Mouse (Mus musculus) heart, embryonic 16.5 days (tissue): ENCODE results near the gene Sez6l2. TPM values are rescaled to one million over a fixed set of nuclear protein-coding genes. Genes with fewer than 3 reads are reported as not detected.

ENCODE experiments used
- ATAC-seq: fragments of 200-750 bp; cut with Nextera tagmentation; replicated peaks from 2 replicates; pipeline ENCODE4 v1.8.0; 2017; ENCODE audit warnings: moderate number of reproducible peaks; ENCODE audit not compliant: insufficient read depth, low FRiP score; ENCODE audit errors: extremely low read depth
- H3K27ac ChIP-seq: fragments of 300-500 bp; sonication (generic); 2 replicates; pipeline ENCODE4 v1.5.1; 2014; ENCODE audit warnings: mild to moderate bottlenecking, low read length, control low read depth, moderate library complexity
- H3K27me3 ChIP-seq: fragments of 300-500 bp; sonication (generic); 2 replicates; pipeline ENCODE4 v1.6.1; 2014; ENCODE audit warnings: low read length, mixed read lengths; ENCODE audit not compliant: control insufficient read depth, insufficient read depth
- H3K36me3 ChIP-seq: fragments of 300-500 bp; sonication (generic); 2 replicates; pipeline ENCODE4 v1.6.1; 2014; ENCODE audit not compliant: control insufficient read depth, insufficient read depth
- H3K4me1 ChIP-seq: fragments of 300-500 bp; sonication (generic); 2 replicates; pipeline ENCODE4 v1.6.1; 2014; ENCODE audit warnings: low read length, mixed read lengths; ENCODE audit not compliant: control insufficient read depth, insufficient read depth
- H3K4me2 ChIP-seq: fragments of 300-500 bp; sonication (generic); 2 replicates; pipeline ENCODE4 v1.6.1; 2014; ENCODE audit warnings: low read depth, mild to moderate bottlenecking, control low read depth, low read length
- H3K4me3 ChIP-seq: fragments of 300-500 bp; sonication (generic); 2 replicates; pipeline ENCODE4 v1.5.1; 2014; ENCODE audit warnings: mild to moderate bottlenecking, control low read depth, low read length
- H3K9ac ChIP-seq: fragments of 300-500 bp; sonication (generic); 2 replicates; pipeline ENCODE4 v1.6.1; 2014; ENCODE audit warnings: low read length, control low read depth
- H3K9me3 ChIP-seq: fragments of 300-500 bp; sonication (generic); replicated peaks from 2 replicates; pipeline ENCODE4 v1.6.1; 2016; ENCODE audit warnings: low read length; ENCODE audit not compliant: control insufficient read depth
- WGBS: fragments of 180-500 bp; shearing (Covaris S2); extraction: QIAGEN DNeasy Blood & Tissue Kit; methylation state at CpG from one replicate; pipeline ENCODE4 v1.1.7; 2014; 5-methylcytosine and 5-hydroxymethylcytosine counted together
- polyA plus RNA-seq: library from polyadenylated mRNA; unstranded; fragments of >200 nt; fragmentation: Nextera tagmentation; extraction: Ambion mirVana; gene quantifications from 2 replicates; pipeline ENCODE4 v1.2.1, GENCODE M21; 2015

Sez6l2 gene
- polyA plus RNA-seq, 1 experiment from 2014 or later = 0.53 TPM

DNA sequence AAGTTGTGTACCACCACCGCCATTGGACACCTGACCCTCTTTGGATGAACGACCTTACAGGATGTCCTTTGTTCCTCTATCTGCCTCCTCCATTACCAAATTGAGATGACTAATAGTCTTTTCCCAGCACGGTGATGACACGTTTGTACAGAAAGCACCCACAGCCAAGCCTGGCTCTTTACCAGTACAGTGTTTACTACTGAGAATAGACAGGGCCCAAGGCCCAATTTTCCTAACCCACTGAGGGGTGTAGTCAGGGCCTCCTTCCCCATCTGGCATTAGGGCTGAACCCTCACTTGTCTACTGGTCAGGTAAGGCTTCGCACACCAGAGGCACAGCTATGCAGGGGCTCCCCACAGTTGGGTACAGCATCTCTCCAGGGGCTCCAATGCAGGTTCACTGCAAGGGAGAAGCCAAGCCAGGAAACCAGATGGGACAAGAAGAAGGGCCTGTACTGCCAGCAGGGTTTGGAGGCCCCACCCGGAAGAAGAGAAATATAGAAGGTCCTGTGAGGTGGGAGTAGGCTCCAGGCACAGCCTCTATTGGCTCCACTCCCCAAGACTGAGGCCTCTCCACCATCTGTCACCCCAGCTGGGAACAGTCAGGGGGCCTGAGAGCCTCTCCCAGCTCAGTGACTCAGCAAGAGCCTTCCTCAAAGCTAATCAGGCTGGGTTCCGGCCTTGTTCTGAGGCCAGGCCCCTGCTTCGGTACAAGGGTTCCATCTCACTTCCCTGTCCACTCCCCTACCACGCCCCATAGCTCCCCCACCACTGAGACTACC is 58.1 kb downstream of the Sez6l2 start:
- Histone ChIP-seq H3K4me3 (no peak overlapping the region), H3K9me3 (no peaks in the 10 kb centered on the region), H3K27me3 (no peaks in the 10 kb centered on the region), H3K9ac (peak overlapping the region; percentile 36; the same call in 1 of the 2 replicates), H3K4me2 (no peak overlapping the region), H3K4me1 (peaks cover 17% of the 10 kb centered on the region), H3K27ac (peak overlapping the region; percentile 74), H3K36me3 (peaks cover 3% of the 10 kb centered on the region; the same call in 1 of the 2 replicates)
- ATAC-seq = peak; percentile 80
- WGBS = 31% methylated on average over 9 of the region's 9 CpGs

- Histone ChIP-seq H3K9ac (no peak overlapping the region), H3K4me2 (no peak overlapping the region), H3K36me3 (peaks cover 6% of the 10 kb centered on the region; the same call in 1 of the 2 replicates), H3K27ac (peak overlapping the region; percentile 74), H3K9me3 (no peaks in the 10 kb centered on the region), H3K4me1 (peaks cover 26% of the 10 kb centered on the region), H3K27me3 (no peaks in the 10 kb centered on the region), H3K4me3 (no peak overlapping the region)
- ATAC-seq = no peak
- WGBS = 79% methylated on average over 17 of the region's 17 CpGs
Observed at GRCm38 (mm10) chr7:127009307-127010085, 59.1 kb downstream of the Sez6l2 start.

- 89% methylated on average over 2 of the region's 2 CpGs for WGBS
- peaks cover 11% of the 10 kb centered on the region; the same call in 1 of the 2 replicates for H3K36me3 ChIP-seq
- H3K27me3 ChIP-seq = no peaks in the 10 kb centered on the region
Observed at GRCm38 (mm10) chr7:127011051-127011450, 60.7 kb downstream of the Sez6l2 start.

DNA sequence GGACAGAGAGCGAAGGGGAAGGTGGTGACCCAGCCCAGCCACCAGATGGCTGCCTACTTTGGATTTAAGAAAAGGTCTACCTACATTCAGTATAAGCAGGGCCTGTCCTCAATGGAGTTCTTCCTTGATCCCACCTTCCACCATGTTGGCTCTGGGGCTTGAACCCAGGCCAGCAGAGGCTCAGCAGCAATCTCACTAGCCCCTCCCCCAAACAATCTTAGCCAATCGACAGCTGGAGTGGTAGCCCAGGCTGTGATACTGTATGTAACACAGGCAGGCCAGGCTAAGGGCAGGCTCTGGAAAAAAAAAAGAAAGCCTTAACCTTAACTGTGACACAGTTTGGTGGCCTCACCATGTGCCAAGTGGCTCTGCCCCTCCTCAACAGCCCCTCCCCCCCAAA is 61.4 kb downstream of the Sez6l2 start:
- Histone ChIP-seq H3K27me3 (no peaks in the 10 kb centered on the region), H3K4me1 (peaks cover 34% of the 10 kb centered on the region), H3K4me2 (no peak overlapping the region), H3K4me3 (no peak overlapping the region), H3K9ac (no peak overlapping the region), H3K36me3 (peaks cover 11% of the 10 kb centered on the region; the same call in 1 of the 2 replicates), H3K27ac (no peak overlapping the region), H3K9me3 (no peaks in the 10 kb centered on the region)
- no peak for ATAC-seq
- WGBS = 64% methylated on average over 2 of the region's 2 CpGs

More at GRCm38 (mm10) chr7:127011051-127011450, 60.7 kb downstream of the Sez6l2 start:
- Histone ChIP-seq H3K27ac (no peak overlapping the region), H3K4me1 (peaks cover 38% of the 10 kb centered on the region), H3K4me3 (no peak overlapping the region), H3K4me2 (no peak overlapping the region), H3K9ac (no peak overlapping the region), H3K9me3 (no peaks in the 10 kb centered on the region)
- no peak for ATAC-seq

DNA sequence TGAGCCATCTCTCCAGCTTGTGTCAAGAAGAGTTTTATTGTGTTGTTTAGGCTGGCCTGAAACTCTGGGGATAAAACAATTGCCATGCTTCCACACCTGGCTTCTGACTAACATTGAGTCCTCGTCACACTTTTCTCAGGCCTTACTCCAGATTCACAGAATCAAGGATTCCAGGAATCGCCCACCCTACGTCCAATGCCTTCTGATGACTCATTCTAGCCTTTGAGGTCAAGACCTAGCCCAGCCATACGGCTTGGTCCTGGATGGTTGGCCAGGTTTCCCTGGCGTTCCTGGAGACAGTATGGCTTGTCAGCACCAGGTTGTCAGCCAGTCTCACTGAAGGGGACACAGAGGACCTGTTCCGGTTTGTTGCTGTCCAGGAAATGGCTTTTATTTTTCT is 62.0 kb downstream of the Sez6l2 start:
- ATAC-seq = no peak
- peaks cover 34% of the 10 kb centered on the region for H3K4me1 ChIP-seq
- H3K4me2 ChIP-seq = no peak overlapping the region
- no peaks in the 10 kb centered on the region for H3K27me3 ChIP-seq
- H3K4me3 ChIP-seq = no peak overlapping the region
- H3K27ac ChIP-seq = no peak overlapping the region
- 72% methylated on average over 6 of the region's 6 CpGs for WGBS
- no peaks in the 10 kb centered on the region for H3K9me3 ChIP-seq
- no peak overlapping the region for H3K9ac ChIP-seq
- peaks cover 11% of the 10 kb centered on the region; the same call in 1 of the 2 replicates for H3K36me3 ChIP-seq

DNA sequence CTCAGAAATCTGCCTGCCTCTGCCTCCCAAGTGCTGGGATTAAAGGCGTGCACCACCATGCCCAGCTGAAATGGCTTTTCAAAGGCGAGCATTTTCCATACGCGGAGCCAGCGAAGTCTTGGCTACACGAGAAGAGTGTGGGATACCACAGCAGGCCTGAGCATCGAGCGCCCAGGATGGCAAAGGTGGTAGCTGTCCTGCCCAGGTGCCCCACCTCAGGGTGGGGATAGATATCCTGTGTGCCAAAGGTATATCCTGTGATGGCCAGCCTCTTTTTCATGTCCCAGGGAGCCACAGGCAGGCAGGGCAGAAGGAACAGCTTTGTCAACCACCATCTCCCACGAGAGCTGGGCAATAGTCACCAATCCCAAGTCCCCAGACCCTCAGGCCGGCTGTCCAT is 62.5 kb downstream of the Sez6l2 start:
- no peaks in the 10 kb centered on the region for H3K9me3 ChIP-seq
- H3K4me1 ChIP-seq = peaks cover 39% of the 10 kb centered on the region

GRCm38 (mm10) chr7:127013385-127013784 is 63.0 kb downstream of the Sez6l2 start:
- Histone ChIP-seq H3K27ac (no peak overlapping the region), H3K27me3 (no peaks in the 10 kb centered on the region), H3K36me3 (peaks cover 11% of the 10 kb centered on the region; the same call in 1 of the 2 replicates), H3K4me1 (peaks cover 38% of the 10 kb centered on the region), H3K9ac (no peak overlapping the region), H3K4me2 (peak overlapping the region; percentile 83; the same call in 1 of the 2 replicates), H3K9me3 (no peaks in the 10 kb centered on the region), H3K4me3 (peak overlapping the region; percentile 72)
- 88% methylated on average over 6 of the region's 6 CpGs for WGBS
- ATAC-seq = no peak

More for the DNA sequence above, 62.5 kb downstream of the Sez6l2 start:
- no peak for ATAC-seq
- 91% methylated on average over 10 of the region's 10 CpGs for WGBS
- Histone ChIP-seq H3K27me3 (no peaks in the 10 kb centered on the region), H3K36me3 (peaks cover 11% of the 10 kb centered on the region; the same call in 1 of the 2 replicates), H3K4me3 (no peak overlapping the region), H3K9ac (no peak overlapping the region), H3K4me2 (no peak overlapping the region), H3K27ac (no peak overlapping the region)

GRCm38 (mm10) chr7:127014320-127014719 is 64.0 kb downstream of the Sez6l2 start, which contains the start of gene Mvp:
Gene Mvp (minus strand): TSS chr7:127014621.
- Histone ChIP-seq H3K9me3 (no peaks in the 10 kb centered on the region), H3K9ac (peak within 1 kb of the TSS; percentile 64), H3K27ac (peak within 1 kb of the TSS; percentile 99), H3K27me3 (no peaks in the 10 kb centered on the region), H3K4me1 (peaks cover 33% of the 10 kb centered on the region), H3K36me3 (peaks cover 11% of the 10 kb centered on the region; the same call in 1 of the 2 replicates), H3K4me2 (peak within 1 kb of the TSS; percentile 83), H3K4me3 (peak within 1 kb of the TSS; percentile 72)
- 21% methylated on average over 11 of the region's 11 CpGs for WGBS
- ATAC-seq = no peak
